Mouse (Mus musculus): ENCODE measurements around the gene Rnaseh2b. TPM values are rescaled to one million over a fixed set of nuclear protein-coding genes. Genes with fewer than 3 reads are reported as not detected.

Gene Rnaseh2b
- total RNA-seq, 2 experiments from 2014 or later, result 18.7 to 19.0 TPM

DNA sequence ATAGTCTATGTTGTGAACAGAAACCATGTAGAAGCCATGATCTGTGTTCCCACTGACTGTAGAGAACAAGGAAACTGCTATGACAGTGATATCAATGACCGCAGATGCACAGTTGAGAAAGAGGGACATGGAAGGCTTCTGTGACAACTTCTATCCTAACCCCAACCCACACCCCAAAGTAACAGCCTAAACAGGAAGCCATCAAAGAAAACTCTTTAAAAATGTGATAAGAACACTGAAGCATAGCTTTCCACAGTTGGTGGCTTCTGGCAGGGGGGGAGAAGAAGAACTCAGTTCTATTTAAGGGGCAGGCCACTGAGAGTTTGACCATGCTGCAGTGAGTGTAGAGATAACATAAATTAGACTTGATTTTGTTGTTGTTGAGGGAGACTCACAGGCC, 19.3 kb downstream of the Rnaseh2b start:
- DNase-seq (ENCODE audit: low spot score in 2 of 2), result no peak

GRCm38 (mm10) chr14:62322581-62323344, 30.4 kb downstream of the Rnaseh2b start:
- no peak for DNase-seq (ENCODE audit: low spot score in 2 of 2)

GRCm38 (mm10) chr14:62323457-62323856, 31.1 kb downstream of the Rnaseh2b start:
- no peak for DNase-seq (ENCODE audit: low spot score in 2 of 2)

DNA sequence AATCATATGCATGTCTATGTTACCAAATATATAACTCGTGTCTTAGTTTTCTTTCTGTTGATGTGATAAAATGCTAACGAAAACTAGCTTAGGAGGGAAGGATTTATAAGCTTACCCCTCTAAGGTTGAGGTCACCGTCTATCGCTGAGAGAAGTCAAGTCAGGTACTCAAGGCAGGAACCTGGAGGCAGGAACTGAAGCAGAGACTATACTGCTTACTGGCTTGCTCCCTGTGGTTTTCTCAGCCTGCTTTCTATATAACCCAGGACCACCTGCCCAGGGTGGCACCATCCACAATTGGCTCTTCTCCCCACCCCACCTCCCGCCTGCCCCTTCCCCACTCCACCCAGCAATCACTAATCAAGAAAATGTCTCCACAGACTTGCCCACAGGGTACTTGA, 32.6 kb downstream of the Rnaseh2b start:
- DNase-seq (ENCODE audit: low spot score in 2 of 2), result no peak

DNA sequence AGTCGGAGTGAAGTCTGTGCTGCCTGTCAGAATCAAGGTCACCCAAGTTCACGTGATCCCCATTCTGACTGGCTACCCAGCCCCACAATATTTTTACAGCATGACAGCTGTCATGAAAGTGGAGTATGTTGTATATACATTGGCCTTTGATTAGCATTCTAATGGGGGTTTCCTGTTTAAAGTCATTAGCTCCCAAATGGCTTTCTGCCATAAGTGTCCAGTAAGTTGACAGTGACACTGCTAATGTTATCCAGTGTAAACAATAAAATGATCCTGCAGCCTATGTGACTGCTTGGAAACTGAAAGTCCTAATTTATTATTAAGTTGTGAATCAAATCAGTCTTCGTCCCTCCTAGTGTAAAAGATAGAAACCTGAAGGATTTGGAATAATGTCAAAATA, 33.6 kb downstream of the Rnaseh2b start:
- no peak for DNase-seq (ENCODE audit: low spot score in 2 of 2)

- DNase-seq (ENCODE audit: low spot score in 2 of 2), result no peak
Observed at GRCm38 (mm10) chr14:62327171-62327570, 34.8 kb downstream of the Rnaseh2b start.

DNA sequence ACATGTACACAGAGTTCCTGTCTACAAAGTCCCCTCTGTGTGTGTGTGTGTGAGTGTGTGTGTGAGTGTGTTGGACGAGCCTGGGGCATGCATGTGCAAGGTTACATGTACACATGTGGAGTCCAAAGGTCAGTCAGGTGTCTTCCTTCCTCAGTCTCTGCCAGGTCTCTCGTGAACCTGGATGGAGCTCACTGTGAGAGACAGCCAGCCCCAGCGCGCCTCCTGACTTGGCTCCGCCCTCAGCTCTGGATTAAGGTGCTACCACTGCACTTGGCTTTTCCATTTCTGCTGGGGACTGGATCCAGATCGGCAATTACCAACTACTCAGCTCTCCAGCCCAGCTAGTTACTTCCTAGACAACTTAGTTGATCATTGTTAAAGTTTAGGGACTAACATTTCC, 36.2 kb downstream of the Rnaseh2b start:
- DNase-seq (ENCODE audit: low spot score in 2 of 2), result no peak

- no peak for DNase-seq (ENCODE audit: low spot score in 2 of 2)
Observed at GRCm38 (mm10) chr14:62329631-62330030, 37.2 kb downstream of the Rnaseh2b start.

DNA sequence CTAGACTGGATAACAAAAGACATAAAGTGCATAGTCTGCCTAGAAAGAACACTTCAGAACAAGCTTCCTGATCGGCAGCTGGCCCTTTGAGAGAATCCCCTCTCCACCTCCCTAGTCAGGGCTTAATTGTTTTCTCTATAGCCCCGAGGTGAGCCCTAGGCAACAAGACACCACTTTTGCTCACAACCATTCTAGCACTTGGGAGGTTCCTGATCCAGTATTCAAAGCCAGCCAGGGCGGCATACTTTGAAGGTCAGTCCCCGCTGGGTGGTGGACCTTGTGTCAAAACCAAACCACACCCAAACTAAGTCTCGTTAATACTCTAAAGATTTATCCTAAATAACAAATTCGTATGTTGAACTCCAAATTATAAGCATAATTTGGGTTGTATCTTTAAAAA, 39.1 kb downstream of the Rnaseh2b start:
- no peak for DNase-seq (ENCODE audit: low spot score in 2 of 2)

DNA sequence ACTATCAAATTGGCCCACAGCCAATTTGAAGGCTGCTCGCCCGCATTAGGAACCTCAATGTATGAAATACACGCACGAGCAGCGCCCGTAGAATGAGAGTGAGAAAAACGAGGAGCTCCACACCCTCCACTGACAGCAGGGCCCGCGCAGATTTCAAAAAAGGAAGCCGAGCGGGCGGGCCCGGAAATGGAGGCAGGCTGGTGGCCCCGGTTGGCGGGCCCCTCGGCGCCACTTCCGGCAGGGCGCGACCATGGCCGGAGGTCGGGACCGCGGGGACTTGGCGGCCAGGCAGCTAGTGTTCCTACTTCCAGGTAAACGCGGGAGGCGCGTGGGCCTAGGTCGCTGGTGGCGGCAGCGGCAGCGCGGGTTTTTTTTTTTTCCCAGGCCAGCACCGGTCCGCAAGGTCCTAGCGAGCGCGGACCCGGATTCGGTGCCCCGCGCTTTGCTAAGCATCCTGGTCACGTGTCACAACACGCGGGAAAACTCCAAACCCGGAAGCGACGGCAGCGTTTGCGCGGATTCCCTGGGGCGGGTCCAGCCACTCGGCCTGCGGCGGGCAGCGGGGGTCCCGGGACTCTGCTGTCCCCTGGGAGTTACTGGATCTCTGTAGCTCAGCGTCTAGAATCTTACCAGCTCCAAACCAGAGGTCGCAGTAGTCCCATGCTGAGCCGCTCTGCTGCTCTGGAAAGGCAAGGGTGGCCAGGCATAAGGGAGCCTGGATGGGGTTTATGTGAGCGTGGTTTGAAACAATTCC, 39.7 kb downstream of the Rnaseh2b start:
- peak; percentile 83 to 90 for DNase-seq (ENCODE audit: low spot score in 2 of 2)

DNA sequence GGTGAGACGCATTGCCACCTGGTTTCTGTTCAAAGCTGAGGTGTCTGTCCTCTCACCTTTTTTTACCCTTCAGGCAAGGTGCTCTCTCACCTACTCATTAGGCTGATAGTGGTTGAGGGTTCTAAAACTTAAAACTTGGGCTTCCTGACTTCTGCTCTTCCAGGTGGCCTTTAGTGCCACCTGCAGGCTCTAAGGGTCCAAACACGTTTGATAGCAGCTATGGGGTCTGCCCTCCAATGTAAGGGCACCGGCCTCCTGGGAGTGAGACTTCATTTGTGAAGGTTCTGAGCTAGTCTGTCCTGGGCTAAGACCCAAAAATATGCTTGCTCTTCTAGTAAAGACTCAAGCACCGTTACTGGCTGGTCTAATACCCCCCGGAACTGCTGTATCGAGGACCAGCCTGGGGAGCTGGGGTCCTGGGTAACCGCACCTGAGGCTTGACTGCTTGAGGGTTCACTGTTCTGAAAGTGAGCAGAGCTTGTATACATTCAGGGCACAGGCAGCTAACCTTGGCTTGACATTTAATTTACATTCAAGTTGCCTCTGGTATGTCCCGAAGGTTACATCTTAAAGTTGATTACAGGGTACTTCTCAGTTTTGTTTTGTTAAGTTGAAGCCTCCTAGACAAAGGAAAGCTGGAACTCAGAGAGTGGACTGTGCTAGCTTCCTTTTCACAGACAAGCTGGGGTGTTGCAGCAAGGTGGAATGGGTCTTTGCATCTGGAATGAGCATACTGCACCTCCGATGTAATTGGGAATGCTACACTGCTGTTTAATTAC, 41.7 kb downstream of the Rnaseh2b start:
- DNase-seq (ENCODE audit: low spot score in 2 of 2), result no peak

DNA sequence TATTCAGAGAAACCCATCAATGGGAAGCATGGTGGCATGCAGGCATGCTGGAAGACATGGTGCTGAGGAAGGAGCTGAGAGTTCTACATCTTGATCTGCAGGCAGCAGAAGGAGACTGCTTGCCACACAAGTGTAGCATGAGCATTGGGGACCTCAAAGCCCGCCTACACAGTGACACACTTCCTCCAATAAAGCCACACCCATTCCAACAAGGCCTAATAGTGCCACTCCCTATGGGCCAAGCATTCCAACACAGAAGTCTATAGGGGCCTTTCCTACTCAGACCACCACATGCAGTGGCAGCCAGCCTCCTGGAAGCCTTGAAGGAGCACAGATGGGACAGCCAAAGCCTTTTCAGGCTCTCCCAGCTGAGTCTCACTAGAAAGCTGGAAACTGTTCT, 46.8 kb downstream of the Rnaseh2b start:
- DNase-seq (ENCODE audit: low spot score in 2 of 2), result no peak

DNA sequence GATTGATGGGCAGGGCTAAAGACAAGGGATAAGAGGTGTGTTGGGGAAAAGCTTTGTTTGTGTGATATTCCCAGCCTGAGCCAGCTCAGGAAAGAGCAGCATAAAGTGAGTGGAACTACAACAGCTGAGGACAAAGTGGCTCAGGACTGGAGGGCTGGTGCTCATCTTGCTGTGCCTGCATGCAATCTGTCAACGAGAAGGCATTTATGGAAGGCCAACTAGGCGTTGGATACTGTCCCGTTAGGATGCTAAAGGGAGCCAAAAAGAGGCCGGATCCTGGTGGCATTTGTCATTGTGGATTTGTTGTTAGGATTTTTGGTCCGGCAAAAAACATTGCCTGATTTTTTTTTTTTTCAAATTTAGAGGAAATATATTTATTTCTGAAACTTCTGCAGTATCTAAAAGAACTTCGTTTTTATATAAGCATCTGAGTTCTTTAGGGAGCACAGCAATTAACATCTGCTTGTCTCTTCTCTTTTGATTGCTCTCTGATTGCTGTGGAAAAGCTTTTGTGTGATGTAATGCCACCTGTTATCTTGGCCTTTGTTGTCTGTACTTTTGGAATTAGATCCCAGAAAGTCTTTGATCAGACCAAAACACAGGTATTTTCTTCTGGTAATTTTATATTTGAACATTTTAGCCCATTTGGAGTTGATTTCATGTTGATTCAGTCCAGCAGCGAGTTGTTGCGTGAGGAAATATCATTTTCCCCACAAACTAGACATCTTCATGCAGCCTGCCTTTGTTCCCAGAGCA, 49.7 kb downstream of the Rnaseh2b start:
- peak; percentile 14 to 27 for DNase-seq (ENCODE audit: low spot score in 2 of 2)

- no peak for DNase-seq (ENCODE audit: low spot score in 2 of 2)
Observed at GRCm38 (mm10) chr14:62342643-62343144, 50.3 kb downstream of the Rnaseh2b start.

GRCm38 (mm10) chr14:62346570-62346969, 54.2 kb downstream of the Rnaseh2b start:
- no peak for DNase-seq (ENCODE audit: low spot score in 2 of 2)

- no peak for DNase-seq (ENCODE audit: low spot score in 2 of 2)
Observed at GRCm38 (mm10) chr14:62347103-62347502, 54.7 kb downstream of the Rnaseh2b start.

- no peak for DNase-seq (ENCODE audit: low spot score in 2 of 2)
Observed at GRCm38 (mm10) chr14:62349786-62350185, 57.4 kb downstream of the Rnaseh2b start.

GRCm38 (mm10) chr14:62350186-62350585, 57.8 kb downstream of the Rnaseh2b start:
- no peak for DNase-seq (ENCODE audit: low spot score in 2 of 2)

DNA sequence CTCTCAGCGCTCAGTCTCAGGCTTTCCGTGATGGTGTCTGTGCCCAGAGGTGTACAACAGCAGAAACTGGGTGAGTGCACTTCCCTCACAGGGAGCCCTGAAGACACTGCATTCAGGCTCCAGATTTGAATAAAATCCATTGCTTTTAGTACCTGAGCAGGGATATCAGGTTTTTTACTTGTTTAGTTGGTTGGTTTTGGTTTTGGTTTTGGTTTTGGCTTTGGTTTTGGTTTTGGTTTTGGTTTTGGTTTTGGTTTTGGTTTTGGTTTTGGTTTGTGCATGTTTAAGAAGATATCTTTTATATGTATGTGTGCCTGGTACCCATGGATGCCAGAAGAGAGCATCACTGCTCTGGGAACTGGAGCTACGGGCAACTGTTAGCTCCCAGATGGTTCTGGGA, 58.5 kb downstream of the Rnaseh2b start:
- DNase-seq (ENCODE audit: low spot score in 2 of 2), result no peak

DNA sequence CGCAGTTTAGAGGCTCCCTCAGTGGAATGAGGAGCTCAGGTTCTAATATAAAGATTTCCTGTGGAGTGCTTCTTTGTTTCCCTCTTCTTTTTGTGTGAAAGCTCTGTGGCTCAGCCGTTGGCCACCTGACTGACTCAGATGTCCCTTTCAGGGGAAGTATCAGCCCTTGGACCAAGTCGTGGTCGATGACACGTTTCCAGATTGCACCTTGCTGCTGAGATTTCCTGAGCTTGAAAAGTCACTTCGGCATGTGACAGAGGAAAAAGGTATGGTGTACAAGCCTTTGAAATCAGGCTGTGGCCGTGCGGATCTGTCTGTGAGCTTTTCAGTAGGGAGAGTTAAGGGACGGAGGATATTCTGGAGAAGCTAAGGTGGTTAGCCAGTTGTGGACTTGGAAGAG, 61.0 kb downstream of the Rnaseh2b start:
- no peak for DNase-seq (ENCODE audit: low spot score in 2 of 2)

GRCm38 (mm10) chr14:62353793-62354192, 61.4 kb downstream of the Rnaseh2b start:
- no peak for DNase-seq (ENCODE audit: low spot score in 2 of 2)
